Mouse (Mus musculus): ENCODE measurements around the gene Pde1c. TPM values are rescaled to one million over a fixed set of nuclear protein-coding genes. Genes with fewer than 3 reads are reported as not detected.

Gene Pde1c
- polyA plus RNA-seq, 2 experiments = 0.45 to 0.46 TPM

- H3K9ac ChIP-seq (replicated peaks) = no peak overlapping the region
- WGBS (ENCODE audit: insufficient replicate concordance) = 69% methylated on average over 6 of the region's 6 CpGs
- no peaks in the 10 kb centered on the region for H3K9me3 ChIP-seq (ENCODE audit: control insufficient read depth, low read length)
- TF ChIP-seq CTCF (IDR thresholded peaks at IDR 0.05; ENCODE audit: low read depth) (no peak), EP300 (IDR thresholded peaks at IDR 0.05; ENCODE audit: low read depth) (no peak)
- no peaks in the 10 kb centered on the region for H3K36me3 ChIP-seq (replicated peaks; ENCODE audit: control insufficient read depth, insufficient read depth, low read depth)
- no peak for ATAC-seq (ENCODE audit: insufficient read depth)
- DNase-seq (ENCODE audit: low read depth in 3 of 3, low spot score in 3 of 3) = no peak
- H3K4me3 ChIP-seq (ENCODE audit: insufficient read depth in 1 of 2, low read depth in 2 of 2, low read length in 2 of 2) = no peak overlapping the region
- H3K4me1 ChIP-seq (replicated peaks; ENCODE audit: control insufficient read depth in 2 of 2, insufficient read depth in 2 of 2, low read length in 1 of 2) = no peaks in the 10 kb centered on the region
- H3K4me2 ChIP-seq (ENCODE audit: low read depth) = no peak overlapping the region
- no peaks in the 10 kb centered on the region for H3K27me3 ChIP-seq (ENCODE audit: control insufficient read depth, insufficient read depth, low read length)
- H3K27ac ChIP-seq = no peak overlapping the region
Observed at GRCm38 (mm10) chr6:56331432-56331831, 237.5 kb downstream of the Pde1c start.

GRCm38 (mm10) chr6:56328103-56328502 is 240.8 kb downstream of the Pde1c start:
- Histone ChIP-seq H3K36me3 (replicated peaks; ENCODE audit: control insufficient read depth, insufficient read depth, low read depth) (no peaks in the 10 kb centered on the region), H3K9ac (replicated peaks) (no peak overlapping the region), H3K27me3 (ENCODE audit: control insufficient read depth, insufficient read depth, low read length) (no peaks in the 10 kb centered on the region), H3K4me1 (replicated peaks; ENCODE audit: control insufficient read depth in 2 of 2, insufficient read depth in 2 of 2, low read length in 1 of 2) (no peaks in the 10 kb centered on the region), H3K27ac (no peak overlapping the region), H3K4me3 (ENCODE audit: insufficient read depth in 1 of 2, low read depth in 2 of 2, low read length in 2 of 2) (no peak overlapping the region), H3K4me2 (ENCODE audit: low read depth) (no peak overlapping the region), H3K9me3 (ENCODE audit: control insufficient read depth, low read length) (no peaks in the 10 kb centered on the region)
- ATAC-seq (ENCODE audit: insufficient read depth) = no peak
- WGBS (ENCODE audit: insufficient replicate concordance) = 55% methylated on average over 1 of the region's 1 CpGs
- TF ChIP-seq CTCF (IDR thresholded peaks at IDR 0.05; ENCODE audit: low read depth) (no peak), EP300 (IDR thresholded peaks at IDR 0.05; ENCODE audit: low read depth) (no peak)
- DNase-seq (ENCODE audit: low read depth in 3 of 3, low spot score in 3 of 3) = no peak

DNA sequence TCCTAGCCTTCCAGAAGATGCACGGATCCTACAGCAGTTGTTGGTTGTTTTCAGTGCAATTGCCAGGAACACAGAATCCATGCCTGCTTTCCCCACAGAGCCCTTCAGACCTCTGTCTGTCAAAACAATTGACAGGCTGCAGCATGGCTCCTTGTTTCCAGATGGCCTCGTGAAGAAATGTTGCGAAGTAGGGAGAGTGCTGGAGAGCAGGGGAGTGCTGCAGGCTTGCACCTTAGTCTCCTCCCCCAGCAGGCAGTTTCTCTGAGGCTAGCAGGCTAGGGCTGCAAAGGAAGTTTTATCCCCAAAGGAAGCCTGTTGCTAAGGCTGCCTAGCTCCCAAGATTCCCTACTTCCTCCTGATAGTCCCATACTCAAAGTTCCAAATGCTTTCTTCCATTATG is 246.1 kb downstream of the Pde1c start:
- TF ChIP-seq CTCF (IDR thresholded peaks at IDR 0.05; ENCODE audit: low read depth) (no peak), EP300 (IDR thresholded peaks at IDR 0.05; ENCODE audit: low read depth) (no peak)
- H3K27ac ChIP-seq = no peak overlapping the region
- no peak for ATAC-seq (ENCODE audit: insufficient read depth)

GRCm38 (mm10) chr6:56310318-56310717 is 258.6 kb downstream of the Pde1c start:
- Histone ChIP-seq H3K9me3 (ENCODE audit: control insufficient read depth, low read length) (no peaks in the 10 kb centered on the region), H3K36me3 (replicated peaks; ENCODE audit: control insufficient read depth, insufficient read depth, low read depth) (no peaks in the 10 kb centered on the region), H3K4me3 (ENCODE audit: insufficient read depth in 1 of 2, low read depth in 2 of 2, low read length in 2 of 2) (no peak overlapping the region), H3K27ac (no peak overlapping the region), H3K4me2 (ENCODE audit: low read depth) (no peak overlapping the region), H3K9ac (replicated peaks) (no peak overlapping the region), H3K4me1 (replicated peaks; ENCODE audit: control insufficient read depth in 2 of 2, insufficient read depth in 2 of 2, low read length in 1 of 2) (no peaks in the 10 kb centered on the region), H3K27me3 (ENCODE audit: control insufficient read depth, insufficient read depth, low read length) (no peaks in the 10 kb centered on the region)
- ATAC-seq (ENCODE audit: insufficient read depth) = no peak
- no peak for DNase-seq (ENCODE audit: low read depth in 3 of 3, low spot score in 3 of 3)
- no peak for TF ChIP-seq CTCF (IDR thresholded peaks at IDR 0.05; ENCODE audit: low read depth)
- no peak for TF ChIP-seq EP300 (IDR thresholded peaks at IDR 0.05; ENCODE audit: low read depth)

More for the DNA sequence above, 246.1 kb downstream of the Pde1c start:
- Histone ChIP-seq H3K4me3 (ENCODE audit: insufficient read depth in 1 of 2, low read depth in 2 of 2, low read length in 2 of 2) (no peak overlapping the region), H3K9ac (replicated peaks) (no peak overlapping the region), H3K4me1 (replicated peaks; ENCODE audit: control insufficient read depth in 2 of 2, insufficient read depth in 2 of 2, low read length in 1 of 2) (no peaks in the 10 kb centered on the region), H3K9me3 (ENCODE audit: control insufficient read depth, low read length) (no peaks in the 10 kb centered on the region), H3K4me2 (ENCODE audit: low read depth) (no peak overlapping the region), H3K27me3 (ENCODE audit: control insufficient read depth, insufficient read depth, low read length) (no peaks in the 10 kb centered on the region), H3K36me3 (replicated peaks; ENCODE audit: control insufficient read depth, insufficient read depth, low read depth) (no peaks in the 10 kb centered on the region)
- no peak for DNase-seq (ENCODE audit: low read depth in 3 of 3, low spot score in 3 of 3)
- WGBS (ENCODE audit: insufficient replicate concordance) = 10% methylated on average over 3 of the region's 3 CpGs

DNA sequence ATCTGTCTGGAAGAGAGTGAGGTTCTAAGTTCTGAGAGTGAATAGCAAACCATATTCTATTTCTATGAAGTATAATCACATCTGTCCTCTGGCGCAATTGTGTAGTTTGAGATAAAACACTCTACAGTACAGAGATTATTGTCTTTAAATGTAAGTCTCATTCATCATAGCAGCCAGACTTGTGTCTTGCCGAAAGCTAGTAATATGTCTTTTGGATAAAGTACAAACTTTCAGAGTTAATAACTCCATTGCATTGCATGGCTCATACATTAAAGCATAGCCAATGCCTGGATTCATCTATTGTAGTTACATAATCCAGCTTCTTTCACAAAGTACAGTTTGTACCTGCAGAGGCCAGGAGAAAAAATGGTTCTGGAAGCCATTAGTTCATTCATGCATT is 262.8 kb downstream of the Pde1c start:
- Histone ChIP-seq H3K9ac (replicated peaks) (no peak overlapping the region), H3K4me3 (ENCODE audit: insufficient read depth in 1 of 2, low read depth in 2 of 2, low read length in 2 of 2) (no peak overlapping the region), H3K36me3 (replicated peaks; ENCODE audit: control insufficient read depth, insufficient read depth, low read depth) (no peaks in the 10 kb centered on the region), H3K4me2 (ENCODE audit: low read depth) (no peak overlapping the region), H3K4me1 (replicated peaks; ENCODE audit: control insufficient read depth in 2 of 2, insufficient read depth in 2 of 2, low read length in 1 of 2) (no peaks in the 10 kb centered on the region), H3K27ac (no peak overlapping the region), H3K27me3 (ENCODE audit: control insufficient read depth, insufficient read depth, low read length) (no peaks in the 10 kb centered on the region), H3K9me3 (ENCODE audit: control insufficient read depth, low read length) (no peaks in the 10 kb centered on the region)
- no peak for TF ChIP-seq EP300 (IDR thresholded peaks at IDR 0.05; ENCODE audit: low read depth)
- no peak for TF ChIP-seq CTCF (IDR thresholded peaks at IDR 0.05; ENCODE audit: low read depth)
- 67% methylated on average over 2 of the region's 2 CpGs for WGBS (ENCODE audit: insufficient replicate concordance)
- DNase-seq (ENCODE audit: low read depth in 3 of 3, low spot score in 3 of 3) (no peak), ATAC-seq (ENCODE audit: insufficient read depth) (no peak)
